Mouse (Mus musculus) T-cell, adult 2 months (primary cell): ENCODE measurements around the gene Olfr314.
"Not testable (repeated sequence)": the region's sequence is repeated elsewhere in the genome, so short reads cannot be mapped to it uniquely, and the experiment has no call there.

Experiments
- DNase-seq: peaks from one replicate; pipeline ENCODE4 v3.0.0; 2022; ENCODE audit warnings: low spot score

The Olfr314 gene

GRCm38 (mm10) chr11:58782480-58783089 is at the start of gene Olfr314:
Olfr314 (plus strand) TSS chr11:58782952.
- DNase-seq = no peak

- no peak for DNase-seq
Observed at GRCm38 (mm10) chr11:58733372-58733771, 49.4 kb upstream of the Olfr314 start.

- no peak for DNase-seq
Observed at GRCm38 (mm10) chr11:58738792-58739262, 43.9 kb upstream of the Olfr314 start, which contains the start of gene Olfr317. Olfr317 (minus strand) TSS chr11:58739212.

- DNase-seq = not testable (repeated sequence)
Observed at GRCm38 (mm10) chr11:58751096-58751495, 31.7 kb upstream of the Olfr314 start.

GRCm38 (mm10) chr11:58752434-58752833 is 30.3 kb upstream of the Olfr314 start, which contains the start of gene Olfr316:
Olfr316 (plus strand) TSS chr11:58752734.
- DNase-seq = no peak

GRCm38 (mm10) chr11:58772888-58773287 is 9.9 kb upstream of the Olfr314 start, which contains the start of gene Olfr315:
Olfr315 (plus strand) TSS chr11:58773188.
- no peak for DNase-seq

GRCm38 (mm10) chr11:58784182-58784581 is 1.4 kb downstream of the Olfr314 start:
- DNase-seq = no peak

- DNase-seq = peak; percentile 35
Observed at GRCm38 (mm10) chr11:58787651-58788050, 4.9 kb downstream of the Olfr314 start.

GRCm38 (mm10) chr11:58788346-58788745 is 5.6 kb downstream of the Olfr314 start:
- peak; percentile 41 for DNase-seq

- DNase-seq = no peak
Observed at GRCm38 (mm10) chr11:58789532-58789931, 6.8 kb downstream of the Olfr314 start.

- no peak for DNase-seq
Observed at GRCm38 (mm10) chr11:58790053-58790452, 7.3 kb downstream of the Olfr314 start.

- DNase-seq = no peak
Observed at GRCm38 (mm10) chr11:58790646-58791045, 7.9 kb downstream of the Olfr314 start.

- no peak for DNase-seq
Observed at GRCm38 (mm10) chr11:58795856-58796255, 13.1 kb downstream of the Olfr314 start.

- DNase-seq = no peak
Observed at GRCm38 (mm10) chr11:58796850-58797249, 14.1 kb downstream of the Olfr314 start.

- no peak for DNase-seq
Observed at GRCm38 (mm10) chr11:58799747-58800146, 17.0 kb downstream of the Olfr314 start.

- DNase-seq = no peak
Observed at GRCm38 (mm10) chr11:58801558-58802228, 18.9 kb downstream of the Olfr314 start, which contains the start of gene Fam183b. Fam183b (minus strand) TSS chr11:58801960.

GRCm38 (mm10) chr11:58803871-58804270 is 21.1 kb downstream of the Olfr314 start:
- DNase-seq = no peak

- DNase-seq = no peak
Observed at GRCm38 (mm10) chr11:58804393-58804792, 21.6 kb downstream of the Olfr314 start.

GRCm38 (mm10) chr11:58812001-58812400 is 29.2 kb downstream of the Olfr314 start:
- DNase-seq = no peak

- DNase-seq = not testable (repeated sequence)
Observed at GRCm38 (mm10) chr11:58814700-58815099, 31.9 kb downstream of the Olfr314 start, which contains the start of gene Olfr313. Olfr313 (plus strand) TSS chr11:58815000.

- no peak for DNase-seq
Observed at GRCm38 (mm10) chr11:58815676-58816075, 32.9 kb downstream of the Olfr314 start.

GRCm38 (mm10) chr11:58828937-58829336 is 46.2 kb downstream of the Olfr314 start, which contains the start of gene Olfr312:
Olfr312 (plus strand) TSS chr11:58829237.
- not testable (repeated sequence) for DNase-seq

GRCm38 (mm10) chr11:58829764-58830163 is 47.0 kb downstream of the Olfr314 start:
- peak; percentile 50 for DNase-seq
